Mouse (Mus musculus) erythroblast, adult 5-6 weeks (primary cell): Measurements from ENCODE around the gene Minos1. TPM values are rescaled to one million over a fixed set of nuclear protein-coding genes. Genes with fewer than 3 reads are reported as not detected.
A peak's percentile ranks its signal among the peaks of the same experiment; 100 is the strongest.

Source experiments
- ATAC-seq: replicated peaks from 2 replicates; pipeline ENCODE4 v1.8.0; 2016; ENCODE audit warnings: moderate number of reproducible peaks, mild to moderate bottlenecking, moderate TSS enrichment, inconsistent platforms; ENCODE audit not compliant: poor library complexity, low FRiP score, severe bottlenecking
- total RNA-seq, 2 experiments: library from RNA; stranded (forward) in 1 of 2; stranded (reverse) in 1 of 2; fragments of 150-400 nt in 1 of 2; fragments of 200-764, 138-1000 nt in 1 of 2; gene quantifications; 2 replicates each; pipeline versions ENCODE4 v1.2.3 to v1.2.4; 2015 to 2017; ENCODE audit warnings: low replicate concordance in 2 of 2

Gene Minos1
- total RNA-seq, 2 experiments from 2014 or later = 36.6 to 103 TPM

GRCm38 (mm10) chr4:139146760-139147159 is 15.8 kb upstream of the Minos1 start:
- no peak for ATAC-seq

- ATAC-seq = 0 out of 2 replicates have a peak, but pooled peaks have one; percentile 44
Observed at GRCm38 (mm10) chr4:139145156-139145555, 14.2 kb upstream of the Minos1 start.

GRCm38 (mm10) chr4:139144577-139144976 is 13.7 kb upstream of the Minos1 start:
- no peak for ATAC-seq

GRCm38 (mm10) chr4:139142985-139143384 is 12.1 kb upstream of the Minos1 start:
- no peak for ATAC-seq

GRCm38 (mm10) chr4:139141785-139142184 is 10.9 kb upstream of the Minos1 start:
- ATAC-seq = no peak

GRCm38 (mm10) chr4:139140267-139140666 is 9.4 kb upstream of the Minos1 start:
- no peak for ATAC-seq

GRCm38 (mm10) chr4:139136011-139136410 is 5.1 kb upstream of the Minos1 start:
- ATAC-seq = no peak

GRCm38 (mm10) chr4:139133109-139133508 is 2.2 kb upstream of the Minos1 start:
- no peak for ATAC-seq

GRCm38 (mm10) chr4:139131858-139132672 is 1.2 kb upstream of the Minos1 start:
- ATAC-seq = no peak

- peak; percentile 35 for ATAC-seq
Observed at GRCm38 (mm10) chr4:139129806-139130700, 860 bp downstream of the Minos1 start.

GRCm38 (mm10) chr4:139126475-139126874 is 4.4 kb downstream of the Minos1 start:
- no peak for ATAC-seq

GRCm38 (mm10) chr4:139124940-139125339 is 6.0 kb downstream of the Minos1 start:
- no peak for ATAC-seq

GRCm38 (mm10) chr4:139122557-139122956 is 8.4 kb downstream of the Minos1 start:
- ATAC-seq = no peak; the same call in 1 of the 2 replicates

GRCm38 (mm10) chr4:139120998-139121397 is 9.9 kb downstream of the Minos1 start:
- ATAC-seq = no peak

GRCm38 (mm10) chr4:139120281-139120814 is 10.6 kb downstream of the Minos1 start:
- no peak for ATAC-seq

GRCm38 (mm10) chr4:139116356-139117063 is 14.4 kb downstream of the Minos1 start:
- ATAC-seq = peak; percentile 61

- peak; percentile 62; the same call in 1 of the 2 replicates for ATAC-seq
Observed at GRCm38 (mm10) chr4:139115721-139116120, 15.2 kb downstream of the Minos1 start.

- ATAC-seq = no peak
Observed at GRCm38 (mm10) chr4:139112482-139112881, 18.4 kb downstream of the Minos1 start.

- no peak for ATAC-seq
Observed at GRCm38 (mm10) chr4:139111421-139111820, 19.5 kb downstream of the Minos1 start.

GRCm38 (mm10) chr4:139110858-139111257 is 20.1 kb downstream of the Minos1 start:
- no peak for ATAC-seq
